Mouse (Mus musculus) layer of hippocampus, adult 8-10 months (tissue): ENCODE measurements around the gene Farsa. TPM values are rescaled to one million over a fixed set of nuclear protein-coding genes. Genes with fewer than 3 reads are reported as not detected.

ENCODE experiments used
- DNase-seq, 2 experiments: peaks; one replicate each; pipeline ENCODE4 v3.0.0; 2022; ENCODE audit warnings: low spot score in 2 of 2
- microRNA-seq, 2 experiments: library from miRNA; unstranded; fragments of <30 nt; microRNA quantifications; one replicate each; pipeline ENCODE4 v1.2.0; 2022
- total RNA-seq, 4 experiments: library from RNA; stranded (reverse); gene quantifications; 2 replicates each; pipeline ENCODE4 v1.2.4; 2022

The Farsa gene
- total RNA-seq, 4 experiments from 2014 or later, result 47.2 to 54.8 (median 52.9) TPM

DNA sequence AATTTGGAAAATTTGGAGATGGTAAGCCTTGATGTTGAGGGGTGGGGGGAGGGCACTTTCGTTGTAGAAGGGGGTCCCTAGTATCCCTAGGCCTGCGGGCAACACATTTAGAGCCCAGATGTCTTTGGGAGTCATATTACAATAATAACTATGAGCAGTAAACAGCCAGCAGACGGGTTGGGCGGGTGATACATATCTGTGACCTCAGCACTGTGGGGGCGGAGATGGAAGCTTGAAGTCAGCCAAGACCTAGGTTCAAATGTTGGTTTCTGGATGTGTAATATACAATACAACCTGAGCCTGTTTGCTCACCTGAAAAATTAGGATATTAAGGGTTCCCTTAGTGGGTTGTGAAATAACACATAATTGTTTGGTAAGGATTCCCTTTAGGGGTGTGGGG is 53.2 kb downstream of the Farsa start:
- DNase-seq, result no peak

- no peak for DNase-seq
Measured at GRCm38 (mm10) chr8:84910551-84910950, 53.8 kb downstream of the Farsa start.

DNA sequence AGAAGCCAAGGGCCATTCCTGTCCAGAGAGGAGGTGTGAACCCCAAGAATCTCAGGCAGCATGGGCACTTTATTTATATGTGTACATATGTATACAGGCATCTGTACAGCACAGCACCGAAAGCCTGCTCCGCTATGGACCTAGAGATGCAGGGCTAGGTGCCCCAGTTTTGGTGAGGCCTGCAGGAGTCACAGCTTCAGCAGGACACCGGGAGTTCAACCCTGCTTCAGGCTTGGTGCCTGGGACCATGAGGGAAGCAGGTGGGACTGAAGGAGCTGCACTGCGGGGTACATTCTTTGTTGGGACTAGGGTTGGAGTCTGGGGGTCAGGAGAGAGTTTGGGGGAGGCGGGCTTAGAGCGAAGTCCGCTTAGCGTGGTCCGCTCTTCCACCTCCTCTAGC is 55.1 kb downstream of the Farsa start:
- no peak for DNase-seq

DNA sequence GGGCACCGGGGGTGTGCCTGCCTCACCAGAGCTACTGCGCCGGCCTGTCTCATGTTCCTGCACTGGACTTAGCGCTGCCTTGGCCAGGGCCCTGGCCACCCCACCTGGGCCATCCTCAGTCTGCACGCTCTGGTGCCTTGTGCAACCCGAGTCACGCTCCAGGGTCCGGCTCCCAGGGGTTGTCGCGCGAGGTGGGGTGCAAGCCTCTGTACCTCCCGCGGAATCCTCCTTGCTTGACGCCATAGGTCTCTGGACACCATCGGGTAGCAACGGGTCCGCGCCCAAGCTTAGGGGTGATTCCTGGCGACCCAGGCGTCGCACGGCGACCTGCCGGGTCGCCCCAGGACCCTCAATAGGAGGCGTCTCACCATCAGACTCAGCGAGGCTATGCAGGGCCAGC is 55.6 kb downstream of the Farsa start:
- DNase-seq, result no peak

- peak in 1 of 2 experiments; percentile 46 for DNase-seq
Measured at GRCm38 (mm10) chr8:84912895-84913501, 56.2 kb downstream of the Farsa start.

DNA sequence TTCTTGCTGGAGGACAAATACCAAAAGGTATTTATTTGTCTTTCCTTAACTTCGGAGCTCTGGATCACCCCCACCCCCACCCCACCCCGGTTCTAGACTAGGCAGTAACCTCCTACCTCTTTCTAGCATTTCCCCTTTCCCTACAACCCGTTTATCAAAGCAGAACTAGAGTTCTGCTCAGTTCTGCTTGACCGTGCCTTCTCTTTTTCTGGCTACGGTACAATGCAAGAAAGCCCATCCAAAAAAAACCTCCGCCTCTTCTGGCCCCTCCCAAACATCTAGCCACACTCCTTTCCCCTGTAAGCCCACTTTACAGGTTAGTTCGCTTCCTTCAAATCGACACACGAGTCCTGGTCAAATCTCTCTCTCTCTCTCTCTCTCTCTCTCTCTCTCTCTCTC is 56.7 kb downstream of the Farsa start:
- DNase-seq, result no peak

GRCm38 (mm10) chr8:84913960-84914359 is 57.2 kb downstream of the Farsa start:
- no peak for DNase-seq

GRCm38 (mm10) chr8:84915269-84915668 is 58.5 kb downstream of the Farsa start:
- no peak for DNase-seq

DNA sequence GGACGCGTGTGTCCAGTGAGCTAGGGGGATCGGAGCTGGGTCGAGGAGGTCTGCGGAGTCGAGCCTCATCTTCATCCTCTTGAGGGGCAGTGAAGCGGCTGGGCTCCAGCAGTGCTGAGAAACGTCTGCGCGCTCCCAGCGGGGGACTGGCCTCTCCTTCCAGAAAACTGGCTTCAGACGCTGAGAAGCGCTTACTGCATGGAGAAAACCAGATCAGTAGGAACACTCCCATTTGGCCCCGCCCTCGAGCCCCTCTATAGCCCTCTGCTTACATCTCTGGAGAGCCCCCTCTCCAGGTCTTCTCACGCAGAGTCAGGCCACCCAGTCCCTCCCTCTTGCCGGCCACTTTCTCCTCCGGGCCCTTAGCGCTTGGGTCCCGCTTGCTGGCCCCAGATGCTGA is 61.0 kb downstream of the Farsa start:
- no peak for DNase-seq

DNA sequence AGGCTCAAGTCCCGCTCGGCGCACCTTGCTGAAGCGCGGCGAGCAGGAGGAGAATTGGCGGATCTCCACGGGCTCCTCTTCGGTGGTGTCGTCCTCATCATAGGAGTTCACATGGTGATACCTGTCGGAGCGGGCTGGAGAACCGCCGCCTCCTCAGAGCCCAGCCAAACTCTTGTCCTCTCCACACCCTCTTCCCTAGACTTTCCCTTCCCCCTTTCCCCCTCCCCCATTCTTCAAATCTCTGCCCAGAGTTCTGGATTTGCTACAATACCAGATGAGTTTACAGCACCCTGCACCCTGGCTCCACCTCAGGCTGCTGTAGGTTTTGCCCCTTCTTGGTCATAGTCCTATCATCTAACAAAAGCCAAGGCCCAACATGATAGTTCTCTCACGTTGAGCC is 61.9 kb downstream of the Farsa start:
- DNase-seq, result no peak

Small RNA genes lying within 50 kb of the gene (microRNA-seq; reads per million reads assigned to microRNA genes)
- 7.7 to 8.8 reads per million in 2 experiments for gene Mir7069

Other genes with a start within 250 kb of the Farsa start
- gene Ier2, start 194.1 kb upstream of the Farsa start, total RNA-seq, result 10 to 100 TPM in 1 of 4 experiments, 1 to 10 TPM in 3; 7.0 to 10.2 (median 9.3) TPM
- gene Trmt1, start 170.7 kb upstream of the Farsa start, total RNA-seq, result 100 to 1,000 TPM in 2 of 4 experiments, 10 to 100 TPM in 2; 91.6 to 133 (median 103) TPM
- 10 to 100 TPM; 86.2 to 91.2 (median 87.6) TPM for gene Nacc1, start 169.1 kb upstream of the Farsa start, total RNA-seq
- gene Lyl1, start 155.5 kb upstream of the Farsa start, total RNA-seq, result 1 to 10 TPM; 2.6 to 7.2 (median 4.8) TPM
- not detected for gene G430095P16Rik, start 134.0 kb upstream of the Farsa start, total RNA-seq
- gene Nfix, start 56.6 kb upstream of the Farsa start, total RNA-seq, result 100 to 1,000 TPM; 453 to 552 (median 494) TPM
- 10 to 100 TPM in 1 of 4 experiments, 1 to 10 TPM in 3; 8.4 to 10.5 (median 8.9) TPM for gene Dand5, start 34.2 kb upstream of the Farsa start, total RNA-seq
- gene Gadd45gip1, start 25.5 kb upstream of the Farsa start, total RNA-seq, result 10 to 100 TPM; 21.6 to 27.7 (median 23.3) TPM
- 10 to 100 TPM; 66.4 to 76.2 (median 70.5) TPM for gene Rad23a, start 16.3 kb upstream of the Farsa start, total RNA-seq
- gene Calr, start 10.1 kb upstream of the Farsa start, total RNA-seq, result 100 to 1,000 TPM; 399 to 630 (median 506) TPM
- gene Syce2, start 15.1 kb downstream of the Farsa start, total RNA-seq, result 10 to 100 TPM; 13.0 to 18.4 (median 14.5) TPM
- gene Gcdh, start 36.9 kb downstream of the Farsa start, total RNA-seq, result 10 to 100 TPM; 38.7 to 46.2 (median 40.4) TPM
- under 1 TPM in 2 of 4 experiments, not detected in 2; 0.21 to 0.31 TPM for gene Klf1, start 44.9 kb downstream of the Farsa start, total RNA-seq
- 10 to 100 TPM in 2 of 4 experiments, 1 to 10 TPM in 2; 4.4 to 18.9 (median 9.2) TPM for gene Dnase2a, start 51.6 kb downstream of the Farsa start, total RNA-seq
- gene Mast1, start 80.4 kb downstream of the Farsa start, total RNA-seq, result 10 to 100 TPM; 77.3 to 83.2 (median 80.8) TPM
- gene Rtbdn, start 90.0 kb downstream of the Farsa start, total RNA-seq, result 1 to 10 TPM; 1.5 to 2.5 (median 1.7) TPM
- not detected for gene Gm49661, start 112.4 kb downstream of the Farsa start, total RNA-seq
- gene Prdx2, start 112.6 kb downstream of the Farsa start, total RNA-seq, result 100 to 1,000 TPM; 328 to 367 (median 342) TPM
- 10 to 100 TPM; 36.2 to 46.2 (median 41.2) TPM for gene Rnaseh2a, start 112.8 kb downstream of the Farsa start, total RNA-seq
- gene Junb, start 121.7 kb downstream of the Farsa start, total RNA-seq, result 10 to 100 TPM; 61.1 to 79.5 (median 75.6) TPM
- gene Hook2, start 133.6 kb downstream of the Farsa start, total RNA-seq, result 10 to 100 TPM; 10.9 to 11.6 (median 11.3) TPM
- gene Best2, start 157.5 kb downstream of the Farsa start, total RNA-seq, result not detected
- gene Asna1, start 168.3 kb downstream of the Farsa start, total RNA-seq, result 100 to 1,000 TPM; 118 to 124 (median 122) TPM
- gene Trir, start 169.8 kb downstream of the Farsa start, total RNA-seq, result 100 to 1,000 TPM; 105 to 121 (median 116) TPM
- 100 to 1,000 TPM; 146 to 188 (median 162) TPM for gene Tnpo2, start 179.9 kb downstream of the Farsa start, total RNA-seq
- 10 to 100 TPM; 18.1 to 24.4 (median 23.6) TPM for gene Fbxw9, start 203.1 kb downstream of the Farsa start, total RNA-seq
- not detected for gene Gm5741, start 211.0 kb downstream of the Farsa start, total RNA-seq
- gene Dhps, start 214.8 kb downstream of the Farsa start, total RNA-seq, result 10 to 100 TPM; 57.7 to 62.2 (median 59.1) TPM
- 10 to 100 TPM; 58.3 to 64.3 (median 61.7) TPM for gene Wdr83os, start 223.8 kb downstream of the Farsa start, total RNA-seq
- 10 to 100 TPM; 20.1 to 32.5 (median 26.4) TPM for gene Wdr83, start 224.3 kb downstream of the Farsa start, total RNA-seq
- gene Man2b1, start 226.3 kb downstream of the Farsa start, total RNA-seq, result 10 to 100 TPM; 33.4 to 98.9 (median 68.8) TPM